Mouse (Mus musculus) liver, embryonic 14.5 days (tissue): ENCODE data around the gene Rras2.

Experiments
- CTCF ChIP-seq: IDR thresholded peaks from 2 replicates; pipeline ENCODE4 v1.5.1; 2016; ENCODE audit warnings: antibody characterized with exemption, low read depth, control low read depth
- EP300 ChIP-seq: IDR thresholded peaks from 2 replicates; pipeline ENCODE4 v1.6.1; 2016; ENCODE audit warnings: antibody characterized with exemption, low read depth

- no peak for TF ChIP-seq CTCF
- no peak for TF ChIP-seq EP300
Observed at GRCm38 (mm10) chr7:114006456-114006855, 111.1 kb downstream of the Rras2 start.
